Mouse (Mus musculus) megakaryocyte, embryonic 14.5 days (primary cell): ENCODE measurements around the gene Uhrf1bp1.

Source experiments
- FLI1 ChIP-seq: IDR thresholded peaks from 2 replicates; pipeline ENCODE4 v1.6.1; 2012; ENCODE audit warnings: low read length, inconsistent platforms, mixed read lengths
- GATA1 ChIP-seq: IDR thresholded peaks from 3 replicates; pipeline ENCODE4 v1.6.1; 2012; ENCODE audit warnings: mixed read lengths, low read length, inconsistent platforms, borderline replicate concordance

DNA sequence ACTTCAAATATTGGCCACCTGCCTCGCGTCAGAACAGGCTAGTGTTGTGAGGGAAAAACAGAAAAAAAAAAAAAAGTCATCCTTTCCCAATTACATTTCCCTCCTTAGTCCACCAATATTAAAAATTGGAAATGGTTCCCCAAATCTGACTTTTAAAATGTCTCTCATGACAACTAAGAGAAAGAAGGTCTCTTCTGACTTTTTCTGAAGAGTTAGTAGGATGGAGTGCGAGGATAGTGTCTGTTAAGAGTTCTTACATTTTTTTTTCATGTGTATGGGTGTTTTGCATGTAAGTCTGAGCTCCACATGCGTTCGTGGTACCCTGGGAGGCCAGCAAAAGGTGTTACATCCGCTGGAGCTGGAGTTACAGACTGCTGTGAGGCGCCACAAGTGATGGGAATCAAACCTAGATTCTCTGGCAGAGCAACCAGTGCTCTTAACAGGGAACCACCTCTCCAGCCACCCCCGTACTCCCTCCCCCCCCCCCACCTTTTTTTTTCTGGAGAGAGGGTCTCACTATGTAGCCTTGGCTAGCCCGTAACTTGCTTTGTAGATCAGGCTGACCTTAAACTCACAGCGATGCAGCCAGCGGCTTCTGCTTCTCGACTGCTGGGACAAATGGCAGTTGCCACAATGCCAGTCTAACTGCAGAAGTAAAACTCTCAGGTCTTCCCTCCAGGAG is 52.1 kb downstream of the Uhrf1bp1 start:
- no peak for TF ChIP-seq GATA1
- TF ChIP-seq FLI1, result no peak
